Mouse (Mus musculus): ENCODE measurements around the gene P2ry10. TPM values are rescaled to one million over a fixed set of nuclear protein-coding genes. Genes with fewer than 3 reads are reported as not detected.

The P2ry10 gene
- total and polyA plus RNA-seq, 3 experiments = 8.3 to 42.2 (median 9.7) TPM

GRCm38 (mm10) chrX:107095633-107096032 lies 7.3 kb downstream of the P2ry10 start:
- Histone ChIP-seq H3K27me3 (replicated peaks) (no peaks in the 10 kb centered on the region), H3K4me2 (ENCODE audit: insufficient read depth, low read depth, poor library complexity, severe bottlenecking) (no peak overlapping the region; the same call in 1 of the 2 replicates), H3K9ac (ENCODE audit: insufficient read depth, low read depth) (no peak overlapping the region), H3K4me1 (ENCODE audit: control insufficient read depth in 1 of 2, insufficient read depth in 2 of 2) (0 out of 4 replicates have a peak, but pooled peaks cover 0 to 6% of the 10 kb centered on the region in 2 experiments), H3K9me3 (replicated peaks; ENCODE audit: low read length) (no peaks in the 10 kb centered on the region), H3K36me3 (replicated peaks in 1 of 2; ENCODE audit: control insufficient read depth in 1 of 2, insufficient read depth in 1 of 2, low read length in 1 of 2) (peaks cover 0 to 2% of the 10 kb centered on the region in 2 experiments), H3K4me3 (replicated peaks in 1 of 3; ENCODE audit: low read depth in 2 of 3, low read length in 2 of 3, poor library complexity in 1 of 3) (no peak overlapping the region), H3K79me2 (replicated peaks; ENCODE audit: control insufficient read depth, extremely low read depth, insufficient read depth, poor library complexity, severe bottlenecking) (0 out of 2 replicates have a peak, but pooled peaks cover 4% of the 10 kb centered on the region), H3K27ac (ENCODE audit: insufficient read depth, low read depth) (no peak overlapping the region)
- dilution Hi-C loops (cut with MboI; ENCODE audit: extremely low pct_ligation_motif_present, extremely low pct_unique_long_range_greater_than_20kb, low sequenced_read_pairs) = no loop called here
- in situ Hi-C loops (cut with MboI; ENCODE audit: low pct_ligation_motif_present, low pct_unique_long_range_greater_than_20kb, low sequenced_read_pairs) = no loop called here
- DNase-seq (ENCODE audit: extremely low read depth) = no peak
- TF ChIP-seq SIN3A (IDR thresholded peaks at IDR 0.05; ENCODE audit: low read length) (no peak), NELFE (IDR thresholded peaks at IDR 0.05; ENCODE audit: low read depth, low read length) (no peak), ZC3H11A (IDR thresholded peaks at IDR 0.05; ENCODE audit: low read depth, low read length) (no peak), MYC (IDR thresholded peaks at IDR 0.05; ENCODE audit: low read depth, low read length) (no peak), CHD2 (IDR thresholded peaks at IDR 0.05; ENCODE audit: low read length) (no peak), JUND (conservative IDR thresholded peaks at IDR 0.05; ENCODE audit: low read depth, low read length) (no peak), RCOR1 (conservative IDR thresholded peaks at IDR 0.05; ENCODE audit: low read depth, low read length) (no peak)

- dilution Hi-C loops (cut with MboI; ENCODE audit: extremely low pct_ligation_motif_present, extremely low pct_unique_long_range_greater_than_20kb, low sequenced_read_pairs) = no loop called here
- TF ChIP-seq EP300 (IDR thresholded peaks at IDR 0.05; ENCODE audit: low read length) = no peak
- no peak for TF ChIP-seq POLR2A (IDR thresholded peaks at IDR 0.05; ENCODE audit: low read depth, low read length)
- no peak for TF ChIP-seq USF2 (conservative IDR thresholded peaks at IDR 0.05; ENCODE audit: low read depth, low read length)
- no peak for TF ChIP-seq JUND (conservative IDR thresholded peaks at IDR 0.05; ENCODE audit: low read depth, low read length)
- no peak for TF ChIP-seq CTCF (conservative IDR thresholded peaks at IDR 0.05 in 1 of 2, IDR thresholded peaks at IDR 0.05 in 1 of 2; ENCODE audit: low read depth in 2 of 2, low read length in 2 of 2)
- TF ChIP-seq ELF1 (IDR thresholded peaks at IDR 0.05; ENCODE audit: low read depth, low read length) = no peak
- TF ChIP-seq PAX5 (IDR thresholded peaks at IDR 0.05; ENCODE audit: low read length) = no peak
- no peak for TF ChIP-seq TBP (conservative IDR thresholded peaks at IDR 0.05; ENCODE audit: low read depth, low read length)
- TF ChIP-seq CHD1 (IDR thresholded peaks at IDR 0.05; ENCODE audit: low read depth, low read length) = no peak
- TF ChIP-seq MEF2A (IDR thresholded peaks at IDR 0.05; ENCODE audit: borderline replicate concordance, low read depth, low read length) = no peak
- TF ChIP-seq CHD2 (IDR thresholded peaks at IDR 0.05; ENCODE audit: low read length) = no peak
- TF ChIP-seq ZMIZ1 (IDR thresholded peaks at IDR 0.05; ENCODE audit: low read depth, low read length) = no peak
- TF ChIP-seq HCFC1 (IDR thresholded peaks at IDR 0.05; ENCODE audit: low read depth, low read length) = no peak
- TF ChIP-seq MYC (IDR thresholded peaks at IDR 0.05; ENCODE audit: low read depth, low read length) = no peak
- TF ChIP-seq MAFK (IDR thresholded peaks at IDR 0.05; ENCODE audit: insufficient replicate concordance, low read length) = no peak
- no peak for TF ChIP-seq POLR2AphosphoS2 (IDR thresholded peaks at IDR 0.05; ENCODE audit: low read depth, low read length)
- TF ChIP-seq ZNF384 (IDR thresholded peaks at IDR 0.05; ENCODE audit: low read depth, low read length) = no peak
- Histone ChIP-seq H3K36me3 (replicated peaks in 1 of 2; ENCODE audit: control insufficient read depth in 1 of 2, insufficient read depth in 1 of 2, low read length in 1 of 2) (no peaks in the 10 kb centered on the region), H3K4me1 (ENCODE audit: control insufficient read depth in 1 of 2, insufficient read depth in 2 of 2) (no peaks in the 10 kb centered on the region), H3K4me3 (replicated peaks in 1 of 3; ENCODE audit: low read depth in 2 of 3, low read length in 2 of 3, poor library complexity in 1 of 3) (no peak overlapping the region), H3K79me2 (replicated peaks; ENCODE audit: control insufficient read depth, extremely low read depth, insufficient read depth, poor library complexity, severe bottlenecking) (no peaks in the 10 kb centered on the region), H3K4me2 (ENCODE audit: insufficient read depth, low read depth, poor library complexity, severe bottlenecking) (no peak overlapping the region), H3K9ac (ENCODE audit: insufficient read depth, low read depth) (no peak overlapping the region), H3K9me3 (replicated peaks; ENCODE audit: low read length) (no peaks in the 10 kb centered on the region), H3K27ac (ENCODE audit: insufficient read depth, low read depth) (no peak overlapping the region), H3K27me3 (replicated peaks) (no peaks in the 10 kb centered on the region)
- no peak for DNase-seq (ENCODE audit: extremely low read depth)
- in situ Hi-C loops (cut with MboI; ENCODE audit: low pct_ligation_motif_present, low pct_unique_long_range_greater_than_20kb, low sequenced_read_pairs) = no loop called here
Measured at GRCm38 (mm10) chrX:107116333-107116732, 28.0 kb downstream of the P2ry10 start.
